Mouse (Mus musculus) limb, embryonic 14.5 days (tissue): ENCODE data around the gene Lhb. TPM values are rescaled to one million over a fixed set of nuclear protein-coding genes. Genes with fewer than 3 reads are reported as not detected.

Source experiments
- ATAC-seq: fragments of 200-750 bp; cut with Nextera tagmentation; 2 replicates; pipeline ENCODE4 v1.8.0; 2017; ENCODE audit warnings: low read depth, moderate number of reproducible peaks, moderate TSS enrichment; ENCODE audit not compliant: low FRiP score
- DNase-seq: peaks from one replicate; pipeline ENCODE4 v3.0.0-alpha.2; 2015; ENCODE audit warnings: low spot score
- H3K27ac ChIP-seq: fragments of 300-500 bp; sonication (generic); replicated peaks from 2 replicates; pipeline ENCODE4 v1.5.1; 2014; ENCODE audit warnings: low read depth, mild to moderate bottlenecking, low read length, moderate library complexity, mixed read lengths
- H3K27me3 ChIP-seq: fragments of 300-500 bp; sonication (generic); 2 replicates; pipeline ENCODE4 v1.6.1; 2014; ENCODE audit warnings: low read length, mixed read lengths; ENCODE audit not compliant: control insufficient read depth, insufficient read depth
- H3K36me3 ChIP-seq: fragments of 300-500 bp; sonication (generic); 2 replicates; pipeline ENCODE4 v1.6.1; 2014; ENCODE audit warnings: mild to moderate bottlenecking, low read length, moderate library complexity, mixed read lengths; ENCODE audit not compliant: control insufficient read depth, insufficient read depth
- H3K4me1 ChIP-seq: fragments of 300-500 bp; sonication (generic); 2 replicates; pipeline ENCODE4 v1.6.1; 2014; ENCODE audit warnings: antibody characterized with exemption, low read length, mixed read lengths; ENCODE audit not compliant: control insufficient read depth, insufficient read depth
- H3K4me2 ChIP-seq: fragments of 300-500 bp; sonication (generic); replicated peaks from 2 replicates; pipeline ENCODE4 v1.6.1; 2014; ENCODE audit warnings: low read depth, mild to moderate bottlenecking, low read length, moderate library complexity; ENCODE audit not compliant: severe bottlenecking
- H3K4me3 ChIP-seq: fragments of 300-500 bp; sonication (generic); replicated peaks from 2 replicates; pipeline ENCODE4 v1.5.1; 2014; ENCODE audit warnings: low read length
- H3K9ac ChIP-seq: fragments of 300-500 bp; sonication (generic); 2 replicates; pipeline ENCODE4 v1.6.1; 2014; ENCODE audit warnings: mild to moderate bottlenecking, low read depth, low read length, moderate library complexity; ENCODE audit not compliant: severe bottlenecking
- H3K9me3 ChIP-seq: fragments of 300-500 bp; sonication (generic); 2 replicates; pipeline ENCODE4 v1.6.1; 2016; ENCODE audit warnings: low read length; ENCODE audit not compliant: control insufficient read depth
- POLR2A ChIP-seq: fragments of 200-500 bp; IDR thresholded peaks from 2 replicates; pipeline ENCODE4 v1.8.0; 2012; ENCODE audit warnings: inconsistent platforms, mild to moderate bottlenecking, moderate library complexity, borderline replicate concordance; ENCODE audit not compliant: insufficient read depth, insufficient read length; ENCODE audit errors: extremely low read depth
- WGBS: fragments of 180-500 bp; shearing (Covaris S2); extraction: QIAGEN DNeasy Blood & Tissue Kit; methylation state at CpG from one replicate; pipeline ENCODE4 v1.1.7; 2014; 5-methylcytosine and 5-hydroxymethylcytosine counted together
- polyA plus RNA-seq, 2 experiments: library from polyadenylated mRNA; depleted of rRNA in 1 of 2; stranded (reverse) in 1 of 2; unstranded in 1 of 2; fragments of >200 nt; fragmentation: Nextera tagmentation in 1 of 2; extraction: Ambion mirVana in 1 of 2; gene quantifications; 2 replicates each; pipeline versions ENCODE4 v1.2.1 to v1.2.3; 2012 to 2014

Gene Lhb
- polyA plus RNA-seq (2012; rRNA removed) (0.50 and 1.4 TPM in 2 replicates), polyA plus RNA-seq (2014; fragmentation: Nextera tagmentation; extraction: Ambion mirVana) (not detected in 2 replicates)

DNA sequence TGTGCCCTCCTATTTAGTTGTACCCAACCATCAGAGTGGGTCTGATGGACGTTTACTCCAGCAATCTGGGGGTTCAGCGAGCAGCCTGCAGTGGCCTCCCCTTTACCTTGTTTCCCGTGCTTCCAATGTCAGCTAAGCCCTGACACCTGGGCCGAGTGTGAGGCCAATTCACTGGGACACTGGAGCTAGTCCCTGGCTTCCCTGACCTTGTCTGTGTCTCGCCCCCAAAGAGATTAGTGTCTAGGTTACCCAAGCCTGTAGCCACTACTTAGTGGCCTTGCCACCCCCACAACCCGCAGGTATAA lies at the start of gene Lhb:
Lhb (plus strand) TSS at position 206 of the 305 bp plus-strand sequence.
- Histone ChIP-seq H3K36me3 (peaks cover 52% of the 10 kb centered on the region), H3K27me3 (peaks cover 15% of the 10 kb centered on the region), H3K27ac (no peak within 1 kb of the TSS), H3K4me2 (peak within 1 kb of the TSS; percentile 20), H3K4me3 (0 out of 2 replicates have a peak within 1 kb of the TSS, but pooled peaks have one; percentile 2), H3K4me1 (peaks cover 10% of the 10 kb centered on the region; the same call in 1 of the 2 replicates), H3K9me3 (no peaks in the 10 kb centered on the region), H3K9ac (0 out of 2 replicates have a peak within 1 kb of the TSS, but pooled peaks have one; percentile 12)
- DNase-seq (no peak), ATAC-seq (no peak)
- WGBS: 53% methylated on average over 6 of the region's 6 CpGs
- TF ChIP-seq POLR2A: no peak

DNA sequence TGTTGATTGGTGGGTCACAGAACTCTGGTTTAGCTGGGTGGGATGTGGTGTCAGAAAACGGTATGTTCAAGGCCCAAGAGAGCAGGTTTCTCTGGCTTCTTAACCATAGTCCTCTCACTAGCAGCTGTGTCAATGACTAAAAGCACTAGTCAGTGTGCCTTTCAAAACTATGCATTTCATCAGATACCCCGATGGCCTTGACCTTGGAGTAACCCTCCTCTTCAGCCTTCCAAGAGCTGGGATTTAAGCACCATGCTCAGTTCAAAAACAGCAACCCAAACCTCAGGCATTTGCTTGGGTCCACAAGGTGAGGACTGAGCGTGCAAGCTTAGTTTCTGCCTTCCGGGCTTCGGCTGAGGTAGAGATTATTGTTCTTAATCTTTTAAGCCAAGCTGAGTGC lies 48.2 kb upstream of the Lhb start:
- Histone ChIP-seq H3K36me3 (peaks cover 50% of the 10 kb centered on the region), H3K27ac (no peak overlapping the region), H3K4me2 (no peak overlapping the region), H3K27me3 (peaks cover 15% of the 10 kb centered on the region), H3K4me3 (no peak overlapping the region), H3K9ac (no peak overlapping the region), H3K4me1 (peaks cover 4% of the 10 kb centered on the region; the same call in 1 of the 2 replicates), H3K9me3 (no peaks in the 10 kb centered on the region)
- DNase-seq: no peak
- WGBS: 93% methylated on average over 5 of the region's 5 CpGs
- no peak for TF ChIP-seq POLR2A
- ATAC-seq: no peak

- H3K27me3 ChIP-seq: peaks cover 5% of the 10 kb centered on the region; the same call in 1 of the 2 replicates
- TF ChIP-seq POLR2A: no peak
- peaks cover 72% of the 10 kb centered on the region for H3K36me3 ChIP-seq
- ATAC-seq: no peak
- H3K27ac ChIP-seq: no peak overlapping the region
- no peak overlapping the region for H3K4me3 ChIP-seq
- DNase-seq: no peak
- WGBS: 94% methylated on average over 8 of the region's 8 CpGs
- no peaks in the 10 kb centered on the region for H3K9me3 ChIP-seq
- H3K9ac ChIP-seq: no peak overlapping the region
- H3K4me1 ChIP-seq: peaks cover 4% of the 10 kb centered on the region; the same call in 1 of the 2 replicates
- no peak overlapping the region for H3K4me2 ChIP-seq
Observed at GRCm38 (mm10) chr7:45374620-45375019, 46.0 kb upstream of the Lhb start.

DNA sequence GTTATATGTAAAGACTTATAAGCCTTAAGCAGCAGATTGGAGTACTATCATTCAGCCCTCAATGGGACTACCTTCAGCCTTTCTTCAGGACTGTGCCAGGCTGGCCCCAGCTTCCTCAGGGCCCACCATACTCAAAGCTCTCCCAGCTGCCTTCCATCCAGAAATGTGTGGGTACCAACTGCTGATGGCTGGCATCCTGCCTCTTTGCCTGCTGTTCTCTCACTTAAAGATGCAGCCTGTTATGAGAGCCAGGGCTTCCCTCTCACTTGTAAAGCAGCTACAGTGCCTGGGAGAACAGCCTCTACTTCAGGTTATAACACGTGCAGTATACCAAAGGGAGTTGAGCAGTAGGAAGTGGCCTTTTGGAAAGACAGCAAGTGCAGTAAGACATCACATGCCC lies 44.6 kb upstream of the Lhb start:
- H3K4me3 ChIP-seq: no peak overlapping the region
- no peak overlapping the region for H3K27ac ChIP-seq
- no peak for TF ChIP-seq POLR2A
- H3K4me2 ChIP-seq: no peak overlapping the region
- H3K9ac ChIP-seq: no peak overlapping the region
- WGBS: 90% methylated on average over 1 of the region's 1 CpGs
- H3K27me3 ChIP-seq: no peaks in the 10 kb centered on the region
- no peaks in the 10 kb centered on the region for H3K9me3 ChIP-seq
- H3K36me3 ChIP-seq: peaks cover 85% of the 10 kb centered on the region
- DNase-seq (no peak), ATAC-seq (no peak)
- no peaks in the 10 kb centered on the region for H3K4me1 ChIP-seq

DNA sequence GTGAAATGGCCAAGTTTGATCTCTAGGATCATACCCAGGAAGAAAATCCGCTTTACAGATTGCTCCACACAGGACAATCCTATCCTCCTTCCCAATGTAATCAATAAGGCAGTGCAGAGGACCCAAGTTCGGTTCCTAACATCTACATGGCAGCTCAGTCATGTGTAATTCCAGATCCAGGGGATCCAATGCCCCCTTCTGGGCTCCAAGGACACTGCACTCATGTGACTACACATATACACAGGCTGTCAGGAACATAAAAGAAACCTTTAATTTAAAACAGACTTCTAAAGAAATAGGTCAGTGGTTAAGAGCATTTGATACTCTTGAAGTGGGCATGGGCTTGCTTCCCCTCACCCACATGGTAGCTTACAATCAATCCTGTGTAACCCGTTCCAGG lies 34.5 kb upstream of the Lhb start:
- no peak overlapping the region for H3K9ac ChIP-seq
- DNase-seq (no peak), ATAC-seq (no peak)
- no peaks in the 10 kb centered on the region for H3K9me3 ChIP-seq
- H3K4me3 ChIP-seq: no peak overlapping the region
- no peak for TF ChIP-seq POLR2A
- H3K27ac ChIP-seq: no peak overlapping the region
- no peaks in the 10 kb centered on the region for H3K4me1 ChIP-seq
- H3K4me2 ChIP-seq: no peak overlapping the region
- WGBS: 84% methylated on average over 3 of the region's 3 CpGs
- H3K27me3 ChIP-seq: no peaks in the 10 kb centered on the region
- H3K36me3 ChIP-seq: peaks cover 99% of the 10 kb centered on the region
